14 mouse cellular contexts compared by ENCODE assay signal in the genomic region with DNA sequence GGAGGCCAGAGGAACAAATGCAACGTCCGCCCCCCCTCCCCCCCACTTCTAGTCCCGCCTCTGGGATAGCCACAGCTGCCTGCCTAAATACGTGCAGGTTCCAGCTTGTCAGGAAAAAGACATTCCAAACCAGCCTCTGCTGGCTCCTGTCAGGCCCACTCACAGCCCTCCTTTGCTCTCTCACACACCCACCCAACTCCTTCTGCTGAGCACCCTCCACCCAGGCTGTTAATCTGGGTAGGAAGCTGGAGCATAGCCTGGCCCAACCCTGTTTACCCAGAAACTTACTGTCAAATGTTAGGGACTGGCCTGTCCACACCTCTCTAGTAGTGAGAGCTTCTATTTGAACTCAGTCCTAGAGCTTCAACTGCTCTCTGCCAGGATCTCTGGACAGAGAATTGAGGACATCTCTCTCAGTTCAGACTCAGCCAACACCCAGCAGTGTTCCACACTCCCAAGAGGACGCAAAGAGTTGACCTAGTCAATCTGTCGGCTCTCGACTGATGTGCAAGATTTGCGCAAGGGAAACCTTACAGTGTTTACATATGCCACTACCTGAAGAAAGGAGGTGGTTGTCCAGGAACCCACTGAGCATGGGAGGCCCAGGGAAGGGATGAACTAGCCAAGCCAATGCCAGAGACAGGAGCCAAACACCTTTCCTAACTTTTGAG. TPM values are rescaled to one million over a fixed set of nuclear protein-coding genes. Genes with fewer than 3 reads are reported as not detected.
DNase-seq lines count a peak whose midpoint lies in the region; ATAC-seq and TF ChIP-seq lines count a peak whose summit lies in the region.
"Had no signal": no experiment of that assay in that cellular context is flagged by ENCODE, and none has a peak within 500 bp of the region (broad histone marks: within the 10 kb centered on the region; RNA-seq: fewer than 3 reads in every experiment).

No protein-coding gene starts in this region.

- H3K4me2 ChIP-seq in kidney, embryonic 15.5 days: no peak overlapping the region
- H3K4me2 ChIP-seq in intestine, postnatal 0 days (replicated peaks; ENCODE audit: low read depth): no peak overlapping the region; the same call in 1 of the 2 replicates
- peak overlapping the region; percentile 13; the same call in 1 of the 2 replicates for H3K4me2 ChIP-seq in stomach, embryonic 15.5 days
- H3K4me2 ChIP-seq: neural tube, embryonic 13.5 days had no signal

- intact Hi-C loops in heart, postnatal 14 days (cut with DNase I): no loop called here

- no peak overlapping the region for H3K9ac ChIP-seq in kidney, embryonic 15.5 days
- peak overlapping the region; percentile 22; the same call in 1 of the 2 replicates for H3K9ac ChIP-seq in intestine, postnatal 0 days (ENCODE audit: low read depth, low read length)
- no peak overlapping the region for H3K9ac ChIP-seq in stomach, embryonic 15.5 days
- H3K9ac ChIP-seq: neural tube, embryonic 13.5 days had no signal

- no peak for DNase-seq in heart, embryonic 10.5 days (ENCODE audit: low spot score)
- no peak for DNase-seq in heart, postnatal 14 days
- no peak for DNase-seq in kidney, adult 2 months
- no peak for DNase-seq in left cerebral cortex, adult 18-20 months (ENCODE audit: low spot score in 2 of 2)
- no peak for DNase-seq in adipocyte (ENCODE audit: low spot score)
- DNase-seq: adrenal gland, postnatal 25 days; kidney, adult 11 months; retina, postnatal 1 day; spleen, adult 18-20 months; thymus, adult 18-20 months had no signal

- peak overlapping the region; percentile 88 for H3K27ac ChIP-seq in heart, embryonic 10.5 days
- H3K27ac ChIP-seq in kidney, embryonic 15.5 days: 0 out of 2 replicates have a peak overlapping the region, but pooled peaks have one; percentile 14
- no peak overlapping the region; the same call in 1 of the 2 replicates for H3K27ac ChIP-seq in kidney, adult 2 months (ENCODE audit: insufficient read depth, low read depth, low read length)
- H3K27ac ChIP-seq in intestine, postnatal 0 days (ENCODE audit: low read depth, low read length): no peak overlapping the region
- peak overlapping the region; percentile 74 for H3K27ac ChIP-seq in stomach, embryonic 15.5 days
- H3K27ac ChIP-seq: neural tube, embryonic 13.5 days had no signal

- no peaks in the 10 kb centered on the region for H3K36me3 ChIP-seq in heart, embryonic 10.5 days
- H3K36me3 ChIP-seq in kidney, embryonic 15.5 days: no peaks in the 10 kb centered on the region
- no peaks in the 10 kb centered on the region for H3K36me3 ChIP-seq in kidney, adult 2 months (ENCODE audit: control insufficient read depth, insufficient read depth, low read length)
- no peaks in the 10 kb centered on the region; the same call in 1 of the 2 replicates for H3K36me3 ChIP-seq in intestine, postnatal 0 days (ENCODE audit: control insufficient read depth, insufficient read depth)
- H3K36me3 ChIP-seq in stomach, embryonic 15.5 days: no peaks in the 10 kb centered on the region
- H3K36me3 ChIP-seq: neural tube, embryonic 13.5 days had no signal

- H3K9me3 ChIP-seq in heart, embryonic 10.5 days: no peaks in the 10 kb centered on the region
- no peaks in the 10 kb centered on the region for H3K9me3 ChIP-seq in kidney, embryonic 15.5 days (replicated peaks)
- H3K9me3 ChIP-seq in intestine, postnatal 0 days (ENCODE audit: control insufficient read depth): no peaks in the 10 kb centered on the region
- H3K9me3 ChIP-seq in stomach, embryonic 15.5 days: no peaks in the 10 kb centered on the region
- H3K9me3 ChIP-seq: neural tube, embryonic 13.5 days had no signal

- no peaks in the 10 kb centered on the region for H3K27me3 ChIP-seq in heart, embryonic 10.5 days (ENCODE audit: insufficient read depth, poor library complexity, severe bottlenecking)
- no peaks in the 10 kb centered on the region for H3K27me3 ChIP-seq in kidney, embryonic 15.5 days
- H3K27me3 ChIP-seq in kidney, adult 2 months (replicated peaks; ENCODE audit: control insufficient read depth, insufficient read depth, low read length): no peaks in the 10 kb centered on the region
- no peaks in the 10 kb centered on the region for H3K27me3 ChIP-seq in intestine, postnatal 0 days (replicated peaks; ENCODE audit: control insufficient read depth, insufficient read depth, low read length)
- no peaks in the 10 kb centered on the region for H3K27me3 ChIP-seq in stomach, embryonic 15.5 days (replicated peaks)
- H3K27me3 ChIP-seq: neural tube, embryonic 13.5 days had no signal

- TF ChIP-seq CTCF in kidney, adult 2 months (conservative IDR thresholded peaks at IDR 0.05; ENCODE audit: insufficient read depth, insufficient read length, low read depth, low read length): no peak
- TF ChIP-seq CTCF in intestine, postnatal 0 days (IDR thresholded peaks at IDR 0.05; ENCODE audit: low read depth): no peak

- no peak for ATAC-seq in kidney, embryonic 15.5 days (replicated peaks; ENCODE audit: low FRiP score)
- no peak; the same call in 1 of the 2 replicates for ATAC-seq in intestine, postnatal 0 days
- ATAC-seq in stomach, embryonic 15.5 days (ENCODE audit: insufficient read depth, low FRiP score, low read depth): peak; percentile 23; the same call in 1 of the 2 replicates

- WGBS in heart, embryonic 10.5 days: 42% methylated on average over 8 of the region's 8 CpGs
- 45% methylated on average over 8 of the region's 8 CpGs for WGBS in kidney, embryonic 15.5 days
- WGBS in kidney, adult 2 months: 38% methylated on average over 8 of the region's 8 CpGs
- 36% methylated on average over 8 of the region's 8 CpGs for WGBS in intestine, postnatal 0 days
- 34% methylated on average over 8 of the region's 8 CpGs for WGBS in stomach, embryonic 15.5 days

- no peak overlapping the region for H3K4me3 ChIP-seq in heart, embryonic 10.5 days
- H3K4me3 ChIP-seq in kidney, embryonic 15.5 days (replicated peaks): no peak overlapping the region
- H3K4me3 ChIP-seq in kidney, adult 2 months (ENCODE audit: insufficient read depth, low read depth, low read length): no peak overlapping the region
- H3K4me3 ChIP-seq in intestine, postnatal 0 days (ENCODE audit: low read depth, low read length): no peak overlapping the region
- no peak overlapping the region for H3K4me3 ChIP-seq in stomach, embryonic 15.5 days (replicated peaks)
- H3K4me3 ChIP-seq: neural tube, embryonic 13.5 days had no signal

- TF ChIP-seq POLR2A in kidney, adult 2 months (IDR thresholded peaks at IDR 0.05; ENCODE audit: low read depth, low read length): no peak

- peaks cover 100% of the 10 kb centered on the region for H3K4me1 ChIP-seq in heart, embryonic 10.5 days
- peaks cover 98% of the 10 kb centered on the region for H3K4me1 ChIP-seq in kidney, embryonic 15.5 days
- peaks cover 92% of the 10 kb centered on the region for H3K4me1 ChIP-seq in kidney, adult 2 months (ENCODE audit: control insufficient read depth, insufficient read depth, low read length)
- H3K4me1 ChIP-seq in intestine, postnatal 0 days (replicated peaks; ENCODE audit: control insufficient read depth, insufficient read depth, low read length): peaks cover 70% of the 10 kb centered on the region
- peaks cover 80% of the 10 kb centered on the region for H3K4me1 ChIP-seq in stomach, embryonic 15.5 days

RNA-seq across cellular contexts. Expression of a gene that starts 36.6 kb away (rescaled TPM):
- polyA plus RNA-seq in heart, embryonic 10.5 days (2016; fragmentation: Nextera tagmentation; extraction: Ambion mirVana): 8.2 and 8.3 TPM in 2 replicates
- 10 to 100 TPM; 29.7 to 46.1 TPM for total RNA-seq in heart, postnatal 14 days (2021)
- polyA plus RNA-seq in kidney, embryonic 15.5 days (2015; fragmentation: Nextera tagmentation; extraction: Ambion mirVana): 3.8 and 4.9 TPM in 2 replicates
- 57.1 and 59.4 TPM in 2 replicates for polyA plus RNA-seq in kidney, adult 2 months (2012; rRNA removed)
- polyA plus RNA-seq in intestine, postnatal 0 days (2015; fragmentation: Nextera tagmentation; extraction: Ambion mirVana): 7.2 and 7.5 TPM in 2 replicates
- 5.4 and 5.8 TPM in 2 replicates for polyA plus RNA-seq in stomach, embryonic 15.5 days (2015; fragmentation: Nextera tagmentation; extraction: Ambion mirVana)
- 10 to 100 TPM in 1 of 2 experiments, 1 to 10 TPM in 1; 8.3 to 12.9 TPM for total RNA-seq in left cerebral cortex, adult 18-20 months (2021)

Comparison
In these comparisons a context has a peak if more than half of its experiments do, and no peak if none do; other contexts are left out.
1. H3K27ac ChIP-seq: peak in heart, embryonic 10.5 days (single experiment), kidney, embryonic 15.5 days (single experiment) and stomach, embryonic 15.5 days (single experiment); none in kidney, adult 2 months (single experiment) and intestine, postnatal 0 days (single experiment).